Mouse (Mus musculus): ENCODE measurements around the gene Rrp1. TPM values are rescaled to one million over a fixed set of nuclear protein-coding genes. Genes with fewer than 3 reads are reported as not detected.

Rrp1 gene
- polyA plus RNA-seq, 1 experiment, result 620 TPM

- Histone ChIP-seq H3K4me1 (ENCODE audit: control insufficient read depth, insufficient read depth, low read length) (peaks cover 31% of the 10 kb centered on the region), H3K27ac (ENCODE audit: insufficient read depth, low read length) (peak overlapping the region; percentile 76), H3K4me3 (replicated peaks; ENCODE audit: insufficient read depth, low read depth, low read length) (peak overlapping the region; percentile 85), H3K27me3 (ENCODE audit: control insufficient read depth, insufficient read depth, low read length) (no peaks in the 10 kb centered on the region)
- no peak for DNase-seq
- TF ChIP-seq POLR2A (IDR thresholded peaks at IDR 0.05; ENCODE audit: borderline replicate concordance, insufficient read depth, low read length), result no peak
- no peak for TF ChIP-seq CTCF (IDR thresholded peaks at IDR 0.05; ENCODE audit: borderline replicate concordance, insufficient read depth, low read depth, low read length)
- under 1% methylated on average over 13 of the region's 13 CpGs for WGBS
Measured at GRCm38 (mm10) chr10:78351564-78351886, 61.3 kb downstream of the Rrp1 start.

- 2% methylated on average over 6 of the region's 6 CpGs for WGBS
- TF ChIP-seq POLR2A (IDR thresholded peaks at IDR 0.05; ENCODE audit: borderline replicate concordance, insufficient read depth, low read length), result no peak
- no peak for TF ChIP-seq CTCF (IDR thresholded peaks at IDR 0.05; ENCODE audit: borderline replicate concordance, insufficient read depth, low read depth, low read length)
- H3K27ac ChIP-seq (ENCODE audit: insufficient read depth, low read length), result no peak overlapping the region
- no peaks in the 10 kb centered on the region for H3K27me3 ChIP-seq (ENCODE audit: control insufficient read depth, insufficient read depth, low read length)
- peak in 1 of 2 experiments; percentile 49 for DNase-seq
- H3K4me1 ChIP-seq (ENCODE audit: control insufficient read depth, insufficient read depth, low read length), result peaks cover 36% of the 10 kb centered on the region
- peak overlapping the region; percentile 85 for H3K4me3 ChIP-seq (replicated peaks; ENCODE audit: insufficient read depth, low read depth, low read length)
Measured at GRCm38 (mm10) chr10:78350796-78351556, 61.9 kb downstream of the Rrp1 start.

Other genes with a start within 250 kb of the Rrp1 start
- 169 and 172 TPM in 2 replicates for gene D10Jhu81e, start 243.3 kb downstream of the Rrp1 start, polyA plus RNA-seq (2012; rRNA removed)
- gene Pwp2, start 227.9 kb downstream of the Rrp1 start, polyA plus RNA-seq (2012; rRNA removed), result 17.2 and 17.8 TPM in 2 replicates
- 74.3 and 75.0 TPM in 2 replicates for gene Trappc10, start 168.4 kb downstream of the Rrp1 start, polyA plus RNA-seq (2012; rRNA removed)
- 246 and 256 TPM in 2 replicates for gene Agpat3, start 60.6 kb downstream of the Rrp1 start, polyA plus RNA-seq (2012; rRNA removed)
- 112 and 120 TPM in 2 replicates for gene Cstb, start 12.6 kb upstream of the Rrp1 start, polyA plus RNA-seq (2012; rRNA removed)
- gene Pdxk, start 51.9 kb upstream of the Rrp1 start, polyA plus RNA-seq (2012; rRNA removed), result 82.0 and 83.5 TPM in 2 replicates
- gene Olfr1358, start 104.4 kb upstream of the Rrp1 start, polyA plus RNA-seq (2012; rRNA removed), result not detected in 2 replicates
- gene Ilvbl, start 161.3 kb upstream of the Rrp1 start, polyA plus RNA-seq (2012; rRNA removed), result 86.6 and 95.0 TPM in 2 replicates
- gene Syde1, start 178.9 kb upstream of the Rrp1 start, polyA plus RNA-seq (2012; rRNA removed), result 17.6 and 19.8 TPM in 2 replicates
- gene Olfr1357, start 205.0 kb upstream of the Rrp1 start, polyA plus RNA-seq (2012; rRNA removed), result not detected in 2 replicates